Mouse (Mus musculus) MEL (cell line): ENCODE data around the gene Gapdh. TPM values are rescaled to one million over a fixed set of nuclear protein-coding genes. Genes with fewer than 3 reads are reported as not detected.
A peak's percentile ranks its signal among the peaks of the same experiment; 100 is the strongest.

ENCODE experiments used
- DNase-seq: peaks from one replicate; pipeline ENCODE4 v3.0.0; 2011; ENCODE audit warnings: low read depth, low spot score
- H3K27ac ChIP-seq: 2 replicates; pipeline ENCODE4 v1.5.1; 2012; ENCODE audit warnings: low read depth, mild to moderate bottlenecking, control low read depth, low read length, moderate library complexity; ENCODE audit not compliant: control insufficient read depth
- H3K27me3 ChIP-seq, 2 experiments: fragments of 150-350 bp in 1 of 2; sonication (generic) in 1 of 2; 2 replicates each; pipeline ENCODE4 v1.6.1; 2012; ENCODE audit warnings: low read length in 2 of 2, mild to moderate bottlenecking in 2 of 2, improper control_type of control experiment in 1 of 2, moderate library complexity in 1 of 2; ENCODE audit not compliant: insufficient read depth in 2 of 2, control insufficient read depth in 1 of 2
- H3K36me3 ChIP-seq, 2 experiments: 2 replicates each; pipeline ENCODE4 v1.6.1; 2012 to 2014; ENCODE audit warnings: low read length in 2 of 2, improper control_type of control experiment in 1 of 2, inconsistent platforms in 1 of 2, mild to moderate bottlenecking in 1 of 2; ENCODE audit not compliant: insufficient read depth in 2 of 2, control insufficient read depth in 1 of 2
- H3K4me1 ChIP-seq, 2 experiments: fragments of 150-350 bp in 1 of 2; sonication (generic) in 1 of 2; 2 replicates each; pipeline ENCODE4 v1.6.1; 2012; ENCODE audit warnings: low read length in 2 of 2, improper control_type of control experiment in 1 of 2, mild to moderate bottlenecking in 1 of 2; ENCODE audit not compliant: insufficient read depth in 2 of 2, control insufficient read depth in 1 of 2
- H3K4me3 ChIP-seq, 2 experiments: fragments of 150-350 bp in 1 of 2; sonication (generic) in 1 of 2; 2 replicates each; pipeline ENCODE4 v1.5.1; 2012; ENCODE audit warnings: low read depth in 2 of 2, low read length in 2 of 2, mild to moderate bottlenecking in 2 of 2, moderate library complexity in 2 of 2, control low read depth in 1 of 2, improper control_type of control experiment in 1 of 2; ENCODE audit not compliant: control insufficient read depth in 1 of 2, insufficient read depth in 1 of 2
- H3K79me2 ChIP-seq: 2 replicates; pipeline ENCODE4 v1.6.1; 2012; ENCODE audit warnings: mild to moderate bottlenecking, low read length, moderate library complexity; ENCODE audit not compliant: control insufficient read depth, poor library complexity, insufficient read depth
- H3K9ac ChIP-seq: 2 replicates; pipeline ENCODE4 v1.6.1; 2012; ENCODE audit warnings: low read depth, mild to moderate bottlenecking, control low read depth, low read length, moderate library complexity; ENCODE audit not compliant: control insufficient read depth, poor library complexity, severe bottlenecking
- H3K9me3 ChIP-seq: fragments of 150-350 bp; sonication (generic); replicated peaks from 2 replicates; pipeline ENCODE4 v1.6.1; 2012; ENCODE audit warnings: mild to moderate bottlenecking, low read length, improper control_type of control experiment, moderate library complexity; ENCODE audit not compliant: insufficient read depth
- BHLHE40 ChIP-seq: IDR thresholded peaks from 2 replicates; pipeline ENCODE4 v1.6.1; 2012; ENCODE audit warnings: low read depth, mild to moderate bottlenecking, inconsistent platforms, low read length, improper control_type of control experiment, borderline replicate concordance
- CHD1 ChIP-seq: IDR thresholded peaks from 2 replicates; pipeline ENCODE4 v1.6.1; 2012; ENCODE audit warnings: low read depth, mild to moderate bottlenecking, inconsistent platforms, low read length, improper control_type of control experiment
- CHD2 ChIP-seq: IDR thresholded peaks from 2 replicates; pipeline ENCODE4 v1.6.1; 2011; ENCODE audit warnings: low read length, improper control_type of control experiment
- E2F4 ChIP-seq: IDR thresholded peaks from 2 replicates; pipeline ENCODE4 v1.6.1; 2011; ENCODE audit warnings: low read depth, low read length, improper control_type of control experiment, borderline replicate concordance
- ELF1 ChIP-seq: IDR thresholded peaks from 2 replicates; pipeline ENCODE4 v1.6.1; 2014; ENCODE audit warnings: low read depth, mild to moderate bottlenecking, inconsistent platforms, low read length, improper control_type of control experiment, moderate library complexity
- EP300 ChIP-seq, 2 experiments: IDR thresholded peaks; 2 replicates each; pipeline ENCODE4 v1.6.1; 2011; ENCODE audit warnings: improper control_type of control experiment in 2 of 2, low read length in 2 of 2, low read depth in 1 of 2, mild to moderate bottlenecking in 1 of 2
- ETS1 ChIP-seq: IDR thresholded peaks from 2 replicates; pipeline ENCODE4 v1.6.1; 2012; ENCODE audit warnings: low read depth, mild to moderate bottlenecking, inconsistent platforms, low read length, improper control_type of control experiment, moderate library complexity
- GATA1 ChIP-seq: IDR thresholded peaks from 2 replicates; pipeline ENCODE4 v1.6.1; 2011; ENCODE audit warnings: low read depth, low read length, improper control_type of control experiment
- HCFC1 ChIP-seq: IDR thresholded peaks from 2 replicates; pipeline ENCODE4 v1.6.1; 2012; ENCODE audit warnings: low read depth, mild to moderate bottlenecking, inconsistent platforms, low read length, improper control_type of control experiment, moderate library complexity
- JUND ChIP-seq: IDR thresholded peaks from 2 replicates; pipeline ENCODE4 v1.6.1; 2011; ENCODE audit warnings: low read depth, mild to moderate bottlenecking, improper control_type of control experiment, low read length
- KAT2A ChIP-seq: conservative IDR thresholded peaks from 2 replicates; pipeline ENCODE4 v1.6.1; 2012; ENCODE audit warnings: low read depth, low read length, improper control_type of control experiment, inconsistent platforms
- MAFK ChIP-seq: IDR thresholded peaks from 2 replicates; pipeline ENCODE4 v1.6.1; 2011; ENCODE audit warnings: low read depth, mild to moderate bottlenecking, low read length, improper control_type of control experiment, borderline replicate concordance
- MAX ChIP-seq: IDR thresholded peaks from 2 replicates; pipeline ENCODE4 v1.6.1; 2011; ENCODE audit warnings: low read length, improper control_type of control experiment
- MAZ ChIP-seq: IDR thresholded peaks from 2 replicates; pipeline ENCODE4 v1.6.1; 2012; ENCODE audit warnings: low read depth, mild to moderate bottlenecking, inconsistent platforms, low read length, improper control_type of control experiment
- MEF2A ChIP-seq: IDR thresholded peaks from 2 replicates; pipeline ENCODE4 v1.6.1; 2014; ENCODE audit warnings: low read depth, mild to moderate bottlenecking, inconsistent platforms, low read length, improper control_type of control experiment; ENCODE audit not compliant: poor library complexity, insufficient replicate concordance, severe bottlenecking; ENCODE audit errors: extremely low read depth
- MXI1 ChIP-seq: IDR thresholded peaks from 2 replicates; pipeline ENCODE4 v1.6.1; 2011; ENCODE audit warnings: mild to moderate bottlenecking, low read depth, low read length, improper control_type of control experiment
- MYB ChIP-seq: IDR thresholded peaks from 2 replicates; pipeline ENCODE4 v1.6.1; 2011; ENCODE audit warnings: mild to moderate bottlenecking, low read depth, low read length, improper control_type of control experiment
- MYC ChIP-seq: IDR thresholded peaks from 2 replicates; pipeline ENCODE4 v1.6.1; 2011; ENCODE audit warnings: low read depth, mild to moderate bottlenecking, low read length, improper control_type of control experiment, moderate library complexity
- NELFE ChIP-seq: IDR thresholded peaks from 2 replicates; pipeline ENCODE4 v1.6.1; 2011; ENCODE audit warnings: low read depth, low read length, improper control_type of control experiment
- NRF1 ChIP-seq: IDR thresholded peaks from 2 replicates; pipeline ENCODE4 v1.6.1; 2014; ENCODE audit warnings: low read depth, mild to moderate bottlenecking, inconsistent platforms, low read length, improper control_type of control experiment, moderate library complexity; ENCODE audit not compliant: poor library complexity, insufficient read depth, severe bottlenecking
- POLR2A ChIP-seq, 2 experiments: IDR thresholded peaks; 2 replicates each; pipeline ENCODE4 v1.6.1; 2011 to 2012; ENCODE audit warnings: low read length in 2 of 2, mild to moderate bottlenecking in 2 of 2, control low read depth in 1 of 2, improper control_type of control experiment in 1 of 2, low read depth in 1 of 2, moderate library complexity in 1 of 2; ENCODE audit not compliant: control insufficient read depth in 1 of 2, insufficient read depth in 1 of 2, poor library complexity in 1 of 2
- POLR2AphosphoS2 ChIP-seq: IDR thresholded peaks from 2 replicates; pipeline ENCODE4 v1.6.1; 2011; ENCODE audit warnings: low read length, improper control_type of control experiment
- POLR2AphosphoS5 ChIP-seq: IDR thresholded peaks from 2 replicates; pipeline ENCODE4 v1.6.1; 2012; ENCODE audit warnings: low read depth, borderline replicate concordance, mild to moderate bottlenecking, inconsistent platforms, low read length, moderate library complexity, mixed read lengths
- RAD21 ChIP-seq: IDR thresholded peaks from 2 replicates; pipeline ENCODE4 v1.6.1; 2011; ENCODE audit warnings: mild to moderate bottlenecking, low read depth, low read length, improper control_type of control experiment
- RCOR1 ChIP-seq: IDR thresholded peaks from 2 replicates; pipeline ENCODE4 v1.6.1; 2012; ENCODE audit warnings: low read depth, mild to moderate bottlenecking, inconsistent platforms, low read length, improper control_type of control experiment
- SIN3A ChIP-seq: IDR thresholded peaks from 2 replicates; pipeline ENCODE4 v1.6.1; 2012; ENCODE audit warnings: low read length, improper control_type of control experiment, inconsistent platforms
- SMC3 ChIP-seq: IDR thresholded peaks from 2 replicates; pipeline ENCODE4 v1.6.1; 2011; ENCODE audit warnings: low read depth, low read length, improper control_type of control experiment
- TAL1 ChIP-seq: IDR thresholded peaks from 2 replicates; pipeline ENCODE4 v1.6.1; 2012; ENCODE audit warnings: mild to moderate bottlenecking, inconsistent platforms, low read length, moderate library complexity, mixed read lengths
- TCF12 ChIP-seq: IDR thresholded peaks from 2 replicates; pipeline ENCODE4 v1.6.1; 2014; ENCODE audit warnings: low read depth, mild to moderate bottlenecking, inconsistent platforms, low read length, improper control_type of control experiment, moderate library complexity
- UBTF ChIP-seq: IDR thresholded peaks from 2 replicates; pipeline ENCODE4 v1.6.1; 2012; ENCODE audit warnings: low read depth, mild to moderate bottlenecking, inconsistent platforms, low read length, improper control_type of control experiment, moderate library complexity, borderline replicate concordance; ENCODE audit not compliant: insufficient read depth
- USF1 ChIP-seq: IDR thresholded peaks from 2 replicates; pipeline ENCODE4 v1.6.1; 2014; ENCODE audit warnings: low read depth, mild to moderate bottlenecking, inconsistent platforms, low read length, improper control_type of control experiment, moderate library complexity
- USF2 ChIP-seq, 2 experiments: IDR thresholded peaks; 2 replicates each; pipeline ENCODE4 v1.6.1; 2011 to 2012; ENCODE audit warnings: improper control_type of control experiment in 2 of 2, low read length in 2 of 2, borderline replicate concordance in 1 of 2, inconsistent platforms in 1 of 2, low read depth in 1 of 2, mild to moderate bottlenecking in 1 of 2; ENCODE audit not compliant: insufficient read depth in 1 of 2
- ZKSCAN1 ChIP-seq: IDR thresholded peaks from 2 replicates; pipeline ENCODE4 v1.6.1; 2012; ENCODE audit warnings: low read depth, mild to moderate bottlenecking, inconsistent platforms, low read length, improper control_type of control experiment, moderate library complexity
- ZMIZ1 ChIP-seq: IDR thresholded peaks from 2 replicates; pipeline ENCODE4 v1.6.1; 2012; ENCODE audit warnings: low read depth, mild to moderate bottlenecking, inconsistent platforms, low read length, improper control_type of control experiment, moderate library complexity
- ZNF384 ChIP-seq: IDR thresholded peaks from 2 replicates; pipeline ENCODE4 v1.6.1; 2012; ENCODE audit warnings: low read depth, mild to moderate bottlenecking, inconsistent platforms, low read length, improper control_type of control experiment
- polyA plus RNA-seq, 2 experiments: library from polyadenylated mRNA; stranded (reverse) in 1 of 2; unstranded in 1 of 2; fragments of >175 nt in 1 of 2; fragments of >200 nt in 1 of 2; gene quantifications; 2 replicates each; pipeline versions ENCODE4 v1.2.1 to v1.2.4; 2012; ENCODE audit warnings: low replicate concordance in 2 of 2, low read depth in 1 of 2; ENCODE audit not compliant: insufficient read length in 2 of 2, insufficient read depth in 1 of 2, missing spikeins in 1 of 2
- total RNA-seq: library from RNA; depleted of rRNA; stranded (reverse); fragments of 300-350 nt; gene quantifications from 2 replicates; pipeline ENCODE4 v1.2.3, GENCODE M21; 2012

Gapdh gene
- total and polyA plus RNA-seq, 3 experiments, result 723 to 1,834 TPM; not detected in 1

- Histone ChIP-seq H3K4me1 (peaks cover 7 to 19% of the 10 kb centered on the region in 2 experiments), H3K27ac (peak within 1 kb of the TSS; percentile 74), H3K9me3 (no peaks in the 10 kb centered on the region), H3K79me2 (no peaks in the 10 kb centered on the region; the same call in 1 of the 2 replicates), H3K27me3 (peaks cover 0 to 6% of the 10 kb centered on the region in 2 experiments; a peak in 1 of 4 replicates), H3K4me3 (peak within 1 kb of the TSS; percentile 68 to 75), H3K9ac (peak within 1 kb of the TSS; percentile 89), H3K36me3 (peaks cover 0 to 16% of the 10 kb centered on the region in 2 experiments; a peak in 2 of 4 replicates)
- peak; percentile 99 for DNase-seq
- TF ChIP-seq MYB (no peak), E2F4 (no peak; the same call in 1 of the 2 replicates), CHD2 (peak; percentile 33; the same call in 1 of the 2 replicates), SMC3 (no peak), TAL1 (no peak), MXI1 (peak; percentile 87), EP300 (IDR thresholded peaks at IDR 0.05; ENCODE audit: low read depth in 1 of 2, low read length in 2 of 2) (peak in 1 of 2 experiments; percentile 52; a peak in 2 of 4 replicates), GATA1 (no peak), RCOR1 (no peak), HCFC1 (peak; percentile 90), MAX (peak; percentile 77), MYC (peak; percentile 91), SIN3A (peak; percentile 92), MAFK (no peak), ELF1 (peak; percentile 85), USF1 (0 out of 2 replicates have a peak, but pooled peaks have one; percentile 33), CHD1 (no peak), MAZ (peak; percentile 56; the same call in 1 of the 2 replicates), ETS1 (peak; percentile 77), ZNF384 (no peak), JUND (no peak), TCF12 (peak; percentile 89), POLR2AphosphoS5 (peak; percentile 92; the same call in 1 of the 2 replicates), NRF1 (0 out of 2 replicates have a peak, but pooled peaks have one; percentile 9), NELFE (peak; percentile 95), POLR2A (IDR thresholded peaks at IDR 0.05; ENCODE audit: control insufficient read depth in 1 of 2, insufficient read depth in 1 of 2, low read depth in 1 of 2, low read length in 2 of 2, poor library complexity in 1 of 2) (peak; percentile 78 to 99), POLR2AphosphoS2 (peak; percentile 84), BHLHE40 (no peak), USF2 (IDR thresholded peaks at IDR 0.05; ENCODE audit: borderline replicate concordance in 1 of 2, insufficient read depth in 1 of 2, low read depth in 1 of 2, low read length in 2 of 2) (no peak), UBTF (0 out of 2 replicates have a peak, but pooled peaks have one; percentile 59), RAD21 (no peak), MEF2A (no peak), ZMIZ1 (peak; percentile 97), ZKSCAN1 (no peak), KAT2A (no peak; the same call in 1 of the 2 replicates)
Measured at GRCm38 (mm10) chr6:125215148-125215954, 49.1 kb upstream of the Gapdh start, which contains the start of gene Vamp1. Gene Vamp1 (plus strand): TSS chr6:125215551.
